Mouse (Mus musculus) cerebellum, adult 2 months (tissue): ENCODE measurements around the gene Klhdc8b. TPM values are rescaled to one million over a fixed set of nuclear protein-coding genes. Genes with fewer than 3 reads are reported as not detected.

ENCODE experiments used
- DNase-seq, 2 experiments: peaks; one replicate each; pipeline ENCODE4 v3.0.0; 2021
- H3K27ac ChIP-seq: fragments of 200-500 bp; 2 replicates; pipeline ENCODE4 v1.5.1; 2012; ENCODE audit warnings: low read length, control low read depth, inconsistent platforms; ENCODE audit not compliant: insufficient read depth
- H3K27me3 ChIP-seq: fragments of 200-500 bp; 2 replicates; pipeline ENCODE4 v1.6.1; 2012; ENCODE audit warnings: inconsistent platforms, mild to moderate bottlenecking, low read length, moderate library complexity; ENCODE audit not compliant: control insufficient read depth, insufficient read depth
- H3K4me1 ChIP-seq: fragments of 200-500 bp; 2 replicates; pipeline ENCODE4 v1.6.1; 2011; ENCODE audit warnings: low read length; ENCODE audit not compliant: control insufficient read depth, insufficient read depth
- H3K4me3 ChIP-seq: fragments of 200-500 bp; replicated peaks from 2 replicates; pipeline ENCODE3; 2011; ENCODE audit warnings: mild to moderate bottlenecking, low read depth, low read length, control low read depth; ENCODE audit not compliant: insufficient read depth
- CTCF ChIP-seq: fragments of 200-500 bp; IDR thresholded peaks from 2 replicates; pipeline ENCODE4 v1.5.1; 2011; ENCODE audit warnings: low read depth, mild to moderate bottlenecking, control low read depth, low read length, moderate library complexity, borderline replicate concordance; ENCODE audit not compliant: insufficient read depth
- POLR2A ChIP-seq: fragments of 200-500 bp; IDR thresholded peaks from 2 replicates; pipeline ENCODE4 v1.6.1; 2011; ENCODE audit warnings: low read length, control low read depth, borderline replicate concordance; ENCODE audit not compliant: insufficient read depth
- WGBS: fragments of 180-500 bp; shearing (Covaris S2); methylation state at CpG from one replicate; pipeline ENCODE4 v1.1.7; 2018; 5-methylcytosine and 5-hydroxymethylcytosine counted together
- polyA plus RNA-seq: library from polyadenylated mRNA; depleted of rRNA; stranded (reverse); fragments of >200 nt; gene quantifications from 2 replicates; pipeline ENCODE4 v1.2.3, GENCODE M21; 2012

Klhdc8b gene
- polyA plus RNA-seq, 1 experiment = 36.2 TPM

DNA sequence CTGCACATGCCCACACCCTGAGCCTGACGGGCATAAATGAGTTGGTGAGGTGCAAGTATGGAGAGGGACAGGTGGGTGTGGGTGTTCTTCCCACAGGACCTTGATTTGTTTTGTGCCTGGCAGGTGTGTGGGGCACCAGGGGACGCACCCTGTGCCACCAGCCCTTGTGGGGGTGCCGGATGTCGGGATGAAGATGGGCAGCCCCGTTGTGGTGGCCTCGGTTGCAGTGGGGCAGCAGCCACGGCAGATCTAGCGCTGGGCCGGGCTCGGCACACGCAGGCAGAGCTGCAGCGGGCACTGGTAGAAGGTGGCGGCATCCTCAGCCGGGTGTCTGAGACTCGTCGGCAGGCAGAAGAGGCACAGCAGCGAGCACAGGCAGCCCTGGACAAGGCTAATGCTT is 27.0 kb upstream of the Klhdc8b start:
- H3K4me3 ChIP-seq = no peak overlapping the region
- no peak overlapping the region for H3K27ac ChIP-seq
- WGBS = 90% methylated on average over 17 of the region's 17 CpGs
- TF ChIP-seq POLR2A = no peak
- TF ChIP-seq CTCF = no peak
- peaks cover 16% of the 10 kb centered on the region for H3K4me1 ChIP-seq
- H3K27me3 ChIP-seq = no peaks in the 10 kb centered on the region
- no peak for DNase-seq

DNA sequence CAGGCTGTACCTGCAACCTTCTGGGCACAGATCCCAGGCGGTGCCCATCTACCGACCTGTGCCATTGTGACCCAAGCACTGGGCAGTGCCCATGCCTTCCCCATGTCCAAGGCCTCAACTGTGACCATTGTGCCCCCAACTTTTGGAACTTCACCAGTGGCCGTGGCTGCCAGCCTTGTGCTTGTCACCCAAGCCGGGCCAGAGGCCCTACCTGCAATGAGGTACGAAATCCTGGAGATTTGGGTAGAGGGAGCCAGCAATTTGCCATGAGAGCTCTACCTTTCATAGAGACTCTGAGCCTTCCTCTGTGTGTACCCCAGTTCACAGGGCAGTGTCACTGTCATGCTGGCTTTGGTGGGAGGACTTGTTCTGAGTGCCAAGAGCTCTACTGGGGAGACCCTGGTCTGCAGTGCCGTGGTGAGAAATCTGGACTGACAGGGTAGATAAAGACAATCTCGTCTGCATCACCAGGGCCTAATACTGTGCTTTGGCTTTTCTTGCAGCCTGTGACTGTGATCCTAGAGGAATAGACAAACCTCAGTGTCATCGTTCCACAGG is 25.7 kb upstream of the Klhdc8b start:
- 90% methylated on average over 8 of the region's 8 CpGs for WGBS
- Histone ChIP-seq H3K4me1 (peaks cover 10% of the 10 kb centered on the region), H3K27me3 (no peaks in the 10 kb centered on the region), H3K27ac (no peak overlapping the region), H3K4me3 (no peak overlapping the region)
- DNase-seq = no peak
- TF ChIP-seq CTCF (no peak), POLR2A (no peak)

DNA sequence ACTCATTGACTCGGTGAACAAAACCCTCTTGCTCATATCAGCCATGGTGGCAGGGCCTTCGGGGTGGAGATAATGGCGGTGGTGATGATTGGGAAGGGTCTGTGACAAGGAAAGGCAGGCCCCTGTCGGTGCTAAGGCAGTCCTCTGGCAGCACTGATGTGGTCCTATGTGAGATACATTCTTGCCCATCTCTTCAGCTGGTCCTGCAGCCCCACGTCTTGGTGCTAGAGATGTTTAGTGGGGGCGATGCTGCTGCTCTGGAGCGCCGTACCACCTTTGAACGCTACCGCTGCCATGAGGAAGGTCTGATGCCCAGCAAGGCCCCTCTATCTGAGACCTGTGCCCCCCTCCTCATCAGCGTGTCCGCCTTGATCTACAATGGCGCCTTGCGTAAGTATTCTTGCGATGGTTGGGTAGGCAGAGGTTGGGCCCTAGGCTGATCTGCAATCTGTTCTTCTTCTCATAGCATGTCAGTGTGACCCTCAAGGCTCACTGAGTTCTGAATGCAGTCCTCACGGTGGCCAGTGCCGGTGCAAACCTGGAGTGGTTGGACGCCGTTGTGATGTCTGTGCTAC is 24.0 kb upstream of the Klhdc8b start:
- WGBS = 91% methylated on average over 19 of the region's 19 CpGs
- no peak for DNase-seq
- no peaks in the 10 kb centered on the region for H3K27me3 ChIP-seq
- TF ChIP-seq POLR2A (no peak), CTCF (no peak)
- H3K27ac ChIP-seq = no peak overlapping the region
- H3K4me3 ChIP-seq = no peak overlapping the region
- H3K4me1 ChIP-seq = peaks cover 7% of the 10 kb centered on the region

DNA sequence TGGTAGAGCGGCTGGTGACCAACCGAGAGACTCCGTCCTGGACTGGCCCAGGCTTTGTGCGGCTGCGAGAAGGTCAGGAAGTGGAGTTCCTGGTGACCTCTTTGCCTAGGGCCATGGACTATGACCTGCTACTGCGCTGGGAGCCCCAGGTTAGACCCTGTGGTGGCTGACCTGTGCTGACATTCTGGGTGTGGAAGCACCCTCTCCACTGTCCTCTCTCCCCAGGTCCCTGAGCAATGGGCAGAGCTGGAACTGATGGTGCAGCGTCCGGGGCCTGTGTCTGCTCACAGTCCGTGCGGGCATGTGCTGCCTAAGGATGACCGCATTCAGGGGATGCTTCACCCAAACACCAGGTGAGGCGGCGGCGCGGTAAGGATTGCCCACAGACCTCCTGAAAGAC is 22.6 kb upstream of the Klhdc8b start:
- H3K27ac ChIP-seq = no peak overlapping the region
- H3K4me1 ChIP-seq = peaks cover under 1% of the 10 kb centered on the region
- H3K27me3 ChIP-seq = no peaks in the 10 kb centered on the region
- no peak overlapping the region for H3K4me3 ChIP-seq
- TF ChIP-seq CTCF (no peak), POLR2A (no peak)
- no peak for DNase-seq
- 93% methylated on average over 15 of the region's 15 CpGs for WGBS

DNA sequence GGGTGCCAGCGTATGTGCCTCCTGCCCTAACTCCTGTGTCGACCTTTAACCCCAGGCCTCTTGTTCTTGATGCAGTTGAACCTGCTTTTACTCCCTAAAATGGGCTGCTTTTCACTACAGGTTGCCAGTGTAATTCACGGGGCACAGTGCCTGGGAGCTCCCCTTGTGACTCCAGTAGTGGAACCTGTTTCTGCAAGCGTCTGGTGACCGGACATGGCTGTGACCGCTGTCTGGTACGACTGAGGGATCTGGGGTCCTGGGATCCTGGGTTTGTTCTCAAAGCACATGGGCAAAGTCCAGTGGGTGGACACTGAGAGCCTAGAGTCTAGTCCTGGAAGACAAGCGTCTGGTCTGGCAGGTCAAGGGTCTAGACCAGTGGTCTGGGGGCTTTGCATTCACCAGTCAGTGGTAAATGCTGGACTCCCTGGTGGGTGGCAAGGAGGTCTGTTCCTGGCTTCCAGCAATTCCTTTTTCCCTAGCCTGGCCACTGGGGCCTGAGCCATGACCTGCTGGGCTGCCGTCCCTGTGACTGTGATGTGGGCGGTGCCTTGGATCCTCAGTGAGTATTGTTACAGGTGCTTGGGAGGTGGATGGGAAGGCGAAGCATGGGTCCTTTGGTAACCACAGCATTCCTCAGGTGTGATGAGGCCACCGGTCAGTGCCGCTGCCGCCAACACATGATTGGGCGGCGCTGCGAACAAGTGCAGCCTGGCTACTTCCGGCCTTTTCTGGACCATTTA is 21.8 kb upstream of the Klhdc8b start:
- H3K4me3 ChIP-seq = no peak overlapping the region
- no peaks in the 10 kb centered on the region for H3K27me3 ChIP-seq
- TF ChIP-seq CTCF = no peak
- no peak for TF ChIP-seq POLR2A
- 90% methylated on average over 18 of the region's 18 CpGs for WGBS
- no peaks in the 10 kb centered on the region for H3K4me1 ChIP-seq
- H3K27ac ChIP-seq = no peak overlapping the region
- no peak for DNase-seq

DNA sequence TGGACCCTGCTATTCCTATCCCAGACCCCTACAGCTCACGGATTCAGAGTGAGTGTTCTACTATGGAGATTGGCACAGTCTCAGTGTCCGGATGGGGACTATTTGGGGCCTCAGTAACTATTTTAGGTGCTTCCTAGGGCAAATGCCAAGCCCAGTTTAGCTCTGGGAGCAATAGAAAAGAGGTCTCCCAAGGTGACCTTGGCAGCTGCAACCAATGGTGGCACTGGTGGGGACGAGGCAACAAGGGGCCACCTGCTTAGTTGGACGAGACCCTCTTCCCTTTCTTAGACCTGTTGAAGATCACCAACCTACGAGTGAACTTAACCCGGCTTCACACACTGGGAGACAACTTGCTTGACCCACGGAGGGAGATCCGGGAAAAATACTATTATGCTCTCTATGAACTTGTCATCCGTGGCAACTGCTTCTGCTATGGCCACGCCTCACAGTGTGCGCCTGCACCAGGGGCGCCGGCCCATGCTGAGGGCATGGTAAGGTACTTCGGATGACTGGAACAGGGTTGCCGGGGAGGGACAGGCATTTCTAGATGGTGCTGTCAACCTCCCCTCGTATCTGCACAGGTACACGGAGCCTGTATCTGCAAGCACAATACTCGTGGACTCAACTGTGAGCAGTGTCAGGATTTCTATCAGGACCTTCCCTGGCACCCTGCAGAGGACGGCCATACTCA is 20.3 kb upstream of the Klhdc8b start:
- TF ChIP-seq CTCF (no peak), POLR2A (no peak)
- no peak for DNase-seq
- Histone ChIP-seq H3K4me3 (no peak overlapping the region), H3K27me3 (no peaks in the 10 kb centered on the region), H3K27ac (no peak overlapping the region), H3K4me1 (no peaks in the 10 kb centered on the region)
- WGBS = 81% methylated on average over 19 of the region's 19 CpGs

DNA sequence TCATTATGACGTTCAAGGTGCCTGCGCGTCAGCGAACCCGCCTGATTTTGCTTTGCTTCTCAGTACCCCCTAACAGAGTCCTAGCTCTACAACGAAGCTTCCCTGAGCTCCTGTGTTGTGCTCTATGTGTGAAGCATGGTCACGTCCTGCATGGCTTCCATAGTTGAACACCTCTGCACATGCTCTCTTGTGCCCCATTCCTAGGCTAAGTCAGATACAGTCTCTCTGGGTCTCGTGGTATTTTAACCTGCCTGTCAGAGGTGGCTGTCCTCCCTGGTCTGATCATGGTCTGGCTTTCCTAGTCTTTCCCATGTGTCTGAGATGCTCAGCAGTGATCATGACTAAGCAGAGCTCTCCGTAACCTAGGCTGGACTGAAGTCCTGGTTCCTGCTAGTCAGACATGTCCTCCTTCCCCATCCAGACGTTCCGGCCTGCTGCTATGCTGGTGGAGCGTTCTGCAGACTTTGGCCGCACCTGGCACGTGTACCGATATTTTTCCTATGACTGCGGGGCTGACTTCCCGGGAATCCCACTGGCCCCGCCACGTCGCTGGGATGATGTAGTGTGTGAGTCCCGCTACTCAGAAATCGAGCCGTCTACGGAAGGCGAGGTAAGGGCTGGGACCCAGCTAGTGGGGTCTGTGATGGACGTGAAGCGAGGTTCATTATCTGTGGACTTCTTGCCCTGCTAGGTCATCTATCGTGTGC is 19.6 kb upstream of the Klhdc8b start:
- Histone ChIP-seq H3K27ac (no peak overlapping the region), H3K4me3 (no peak overlapping the region), H3K4me1 (no peaks in the 10 kb centered on the region), H3K27me3 (no peaks in the 10 kb centered on the region)
- WGBS = 87% methylated on average over 28 of the region's 28 CpGs
- TF ChIP-seq CTCF (no peak), POLR2A (no peak)
- no peak for DNase-seq
